Comparison of ENCODE assay signal across 8 mouse cellular contexts in the genomic region with DNA sequence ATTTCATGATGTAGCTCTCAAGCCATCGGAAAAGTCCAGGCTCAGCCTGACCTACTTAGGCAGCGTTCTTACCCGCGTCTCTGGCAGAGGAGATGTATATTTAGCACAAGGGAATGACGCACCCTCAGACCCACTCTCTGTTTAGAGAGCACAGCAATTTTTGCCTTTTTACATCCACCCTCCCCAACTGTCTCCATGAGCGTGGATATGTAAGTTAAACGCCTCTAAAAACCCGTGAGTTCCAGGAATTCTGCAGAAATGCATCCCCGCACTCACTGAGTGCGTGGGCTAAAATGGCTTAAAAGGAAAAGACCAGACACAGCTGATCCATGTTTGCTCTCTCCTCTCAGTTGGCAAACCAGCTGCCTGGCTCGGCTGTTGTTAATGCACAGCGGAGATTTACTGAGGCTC.
DNase-seq lines count a peak whose midpoint lies in the region; ATAC-seq lines count a peak whose summit lies in the region.

No protein-coding gene starts in this region.

- H3K9me3 ChIP-seq in neural tube, embryonic 13.5 days: no peaks in the 10 kb centered on the region

- no peak overlapping the region for H3K4me2 ChIP-seq in neural tube, embryonic 13.5 days

- WGBS in neural tube, embryonic 13.5 days: 61% methylated on average over 12 of the region's 12 CpGs

- H3K36me3 ChIP-seq in neural tube, embryonic 13.5 days: no peaks in the 10 kb centered on the region

- peak; percentile 6 to 10 for DNase-seq in cerebellum, postnatal 25 days
- DNase-seq in cerebellum, postnatal 14 days: no peak
- DNase-seq in neural tube, embryonic 10.5 days (ENCODE audit: extremely low spot score, low spot score): no peak
- peak; percentile 68 to 96 for DNase-seq in left cerebral cortex, postnatal 25 days (ENCODE audit: low spot score in 2 of 2)
- DNase-seq in ovary, postnatal 36 days (ENCODE audit: low spot score): no peak
- DNase-seq in embryo, embryonic 10.5 days (ENCODE audit: low spot score): no peak
- no peak for DNase-seq in kidney, adult 8-10 months

- intact Hi-C loops in left cerebral cortex, postnatal 25 days (cut with DNase I): loop anchor here (2.0 to 5.0 kb wide), 5 partner anchors 141 to 344 kb away; no protein-coding TSS in a partner anchor

- peaks cover 8% of the 10 kb centered on the region; the same call in 1 of the 2 replicates for H3K4me1 ChIP-seq in neural tube, embryonic 13.5 days (replicated peaks)

- H3K27me3 ChIP-seq in neural tube, embryonic 13.5 days: no peaks in the 10 kb centered on the region

- ATAC-seq in neural tube, embryonic 13.5 days (ENCODE audit: low read depth): no peak

- H3K4me3 ChIP-seq in neural tube, embryonic 13.5 days: no peak overlapping the region

- peak overlapping the region; percentile 14; the same call in 1 of the 2 replicates for H3K27ac ChIP-seq in neural tube, embryonic 13.5 days (replicated peaks)

- H3K9ac ChIP-seq in neural tube, embryonic 13.5 days: peak overlapping the region; percentile 9; the same call in 1 of the 2 replicates

Comparison
In these comparisons a context has a peak if more than half of its experiments do, and no peak if none do; other contexts are left out.
1. DNase-seq: peak in cerebellum, postnatal 25 days (2 of 2) and left cerebral cortex, postnatal 25 days (2 of 2); none in cerebellum, postnatal 14 days (0 of 2), neural tube, embryonic 10.5 days (single experiment), ovary, postnatal 36 days (single experiment), embryo, embryonic 10.5 days (single experiment) and kidney, adult 8-10 months (0 of 2).